Mouse (Mus musculus) fat pad, adult 2 months (tissue): ENCODE data around the gene E4f1.

Experiments used
- DNase-seq: peaks from one replicate; pipeline ENCODE4 v3.0.0-alpha.2; 2011; ENCODE audit warnings: low read depth, low spot score; ENCODE audit errors: extremely low read depth

Gene E4f1

DNA sequence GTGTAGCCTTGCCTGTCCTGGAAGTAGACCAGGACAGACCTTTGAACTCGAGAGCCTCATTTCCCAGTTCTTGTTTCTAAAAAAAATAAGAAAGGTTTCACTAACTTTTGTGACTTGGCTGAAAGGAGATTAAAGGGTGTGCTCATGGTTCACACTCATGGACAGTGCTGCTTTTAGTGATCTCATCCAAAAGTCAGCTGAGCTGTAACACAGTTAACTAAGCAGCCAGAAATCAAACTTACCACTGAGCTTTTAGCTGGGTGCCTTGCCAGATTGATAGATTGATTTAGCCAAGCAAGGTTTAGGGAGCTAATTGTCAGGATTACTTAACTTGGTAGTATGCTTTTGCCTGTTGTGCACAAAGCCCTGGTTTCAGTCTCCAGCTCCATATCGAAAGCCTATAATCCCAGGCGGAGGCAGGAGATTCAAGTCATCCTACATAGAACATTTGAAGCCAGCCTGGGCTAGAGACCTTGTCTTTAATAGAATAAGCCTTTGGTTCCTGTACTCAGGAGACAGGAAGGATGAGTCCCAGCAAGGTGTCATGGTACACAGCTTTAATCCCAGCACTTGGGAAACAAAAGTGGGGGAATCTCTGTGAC, 54.0 kb downstream of the E4f1 start:
- DNase-seq: peak; percentile 73

DNA sequence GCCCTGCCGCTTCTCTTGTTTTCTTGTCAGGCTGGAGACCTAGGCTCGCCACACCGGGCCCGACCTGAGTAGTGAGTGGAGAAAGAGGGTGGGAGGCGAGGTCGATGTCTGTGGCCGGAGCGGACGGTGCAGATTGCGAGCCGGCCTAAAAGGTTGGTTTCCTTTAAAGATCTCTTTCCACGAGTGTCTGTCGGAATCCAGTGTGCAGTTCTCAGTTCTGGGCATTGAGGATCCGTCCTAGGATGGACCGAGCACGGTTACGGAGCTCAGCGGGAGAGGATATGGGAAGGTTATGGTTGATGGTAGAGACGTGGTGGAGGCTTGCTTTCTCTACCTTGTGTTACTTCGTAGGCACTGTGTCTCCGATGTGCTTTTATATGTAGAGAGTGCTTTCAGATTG, 55.1 kb downstream of the E4f1 start:
- no peak for DNase-seq

DNA sequence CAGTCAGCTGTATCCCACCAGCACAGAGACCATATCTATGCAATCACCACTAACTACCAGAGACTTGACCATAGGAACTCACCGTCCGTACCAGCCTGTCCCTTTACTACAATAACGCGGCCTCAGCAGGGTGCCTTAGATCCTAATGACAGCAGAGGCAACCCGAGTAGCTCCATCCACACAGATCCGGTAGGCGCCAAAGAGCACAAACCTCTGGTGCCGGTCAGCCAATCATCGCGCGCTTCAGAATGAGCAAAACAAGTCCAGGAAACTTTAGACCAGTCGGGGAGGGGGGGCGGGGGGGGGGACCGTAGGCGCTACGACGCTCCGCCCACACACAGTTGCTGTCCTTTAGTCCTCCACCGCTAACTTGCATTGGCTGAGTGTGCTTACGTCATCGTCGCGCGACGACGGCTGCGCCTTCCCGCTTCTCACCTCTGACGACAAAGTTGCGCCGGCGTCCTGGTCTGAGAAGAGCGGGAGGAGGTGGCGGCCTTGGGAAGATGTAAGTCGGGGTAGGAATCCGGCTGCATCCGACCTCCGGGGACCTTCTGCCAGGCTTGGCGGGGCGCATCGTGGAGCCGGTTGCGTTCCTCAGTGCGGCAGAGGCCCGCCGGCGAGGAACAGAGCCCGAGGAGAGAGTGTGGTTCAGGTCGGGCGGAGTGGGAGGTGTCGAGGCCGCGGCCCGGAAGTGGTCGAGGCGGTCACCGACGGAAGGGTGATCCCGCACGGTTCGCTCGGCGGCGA, 55.7 kb downstream of the E4f1 start, which contains the start of gene Rnps1:
Gene Rnps1, plus strand, starts transcription at position 336 of the 747 bp plus-strand sequence.
- DNase-seq: peak; percentile 82

DNA sequence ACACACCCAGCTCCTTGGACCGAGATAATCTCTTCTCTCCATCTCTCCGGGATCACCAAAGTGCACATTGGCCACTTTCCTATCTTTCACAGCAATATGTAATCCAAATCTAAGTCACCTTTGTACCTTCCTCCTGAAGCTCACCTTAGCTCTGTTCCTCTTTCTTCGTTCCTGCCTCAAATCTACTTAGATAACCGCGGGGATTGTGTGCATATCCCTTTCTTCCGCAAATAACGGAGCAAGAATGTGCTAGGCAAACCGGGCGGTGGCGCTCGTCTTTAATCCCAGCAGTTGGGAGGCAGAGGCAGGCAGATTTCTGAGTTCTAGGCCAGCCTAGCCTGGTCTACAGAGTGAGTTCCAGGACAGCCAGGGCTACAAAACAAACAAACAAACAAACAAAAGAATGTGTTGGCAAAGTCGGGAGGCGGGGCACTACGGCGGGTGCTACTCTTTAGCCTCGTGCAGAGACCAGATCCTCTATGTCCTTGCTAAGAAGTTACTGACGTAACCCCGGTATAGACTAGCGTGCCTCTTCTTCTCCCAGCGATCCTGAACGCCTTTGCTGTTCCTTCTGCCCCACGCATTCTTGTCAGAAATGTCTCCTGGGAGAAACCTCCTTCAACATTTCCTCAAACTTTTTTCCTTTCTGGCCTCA, 56.4 kb downstream of the E4f1 start:
- no peak for DNase-seq

DNA sequence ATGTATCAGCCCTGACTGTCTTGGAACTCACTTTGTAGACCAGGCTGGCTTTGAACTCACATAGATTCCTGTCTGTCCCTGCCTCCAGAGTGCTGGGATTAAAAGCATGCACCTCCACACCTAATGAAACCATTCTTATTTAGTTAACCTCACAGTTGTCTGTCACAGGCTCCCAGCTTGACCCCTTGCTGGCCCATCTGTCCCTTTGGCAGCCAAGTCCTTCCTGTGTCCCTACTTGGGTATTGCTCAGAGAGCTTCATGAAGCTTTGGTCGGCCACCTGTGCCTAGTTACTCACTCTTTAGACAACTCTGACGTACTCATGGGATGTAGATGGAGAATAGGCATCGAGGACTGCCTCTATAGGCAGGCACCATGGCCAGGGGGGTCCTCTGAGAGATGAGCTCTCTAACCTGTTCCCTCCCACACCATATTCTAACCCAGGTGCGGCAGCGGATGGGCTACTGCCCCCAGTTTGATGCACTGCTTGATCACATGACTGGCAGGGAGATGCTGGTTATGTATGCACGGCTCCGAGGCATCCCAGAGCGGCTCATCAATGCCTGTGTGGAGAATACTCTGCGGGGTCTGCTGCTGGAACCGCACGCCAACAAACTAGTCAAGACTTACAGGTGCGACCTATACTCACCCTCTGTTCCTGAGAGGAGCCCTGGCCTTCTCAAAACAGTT, 62.9 kb downstream of the E4f1 start:
- no peak for DNase-seq

DNA sequence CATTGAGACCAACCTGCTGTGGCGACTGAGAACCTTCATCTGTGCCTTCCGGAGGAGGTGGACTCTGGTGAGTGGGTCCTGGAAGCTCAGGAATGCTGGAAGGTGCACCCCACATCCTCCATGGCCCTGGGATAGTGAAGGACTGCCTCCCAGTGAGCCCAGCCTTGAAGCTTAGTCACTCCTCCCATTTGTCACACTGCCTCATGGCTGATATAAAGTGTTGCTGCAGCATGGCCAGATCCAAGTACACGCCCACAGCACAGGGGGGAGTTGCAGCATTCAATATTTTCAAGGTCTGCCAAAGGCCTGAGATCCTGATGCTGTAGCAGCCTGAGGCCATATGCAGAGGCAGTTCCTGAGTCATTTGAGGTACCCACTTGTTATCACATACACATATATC, 67.7 kb downstream of the E4f1 start:
- DNase-seq: no peak

DNA sequence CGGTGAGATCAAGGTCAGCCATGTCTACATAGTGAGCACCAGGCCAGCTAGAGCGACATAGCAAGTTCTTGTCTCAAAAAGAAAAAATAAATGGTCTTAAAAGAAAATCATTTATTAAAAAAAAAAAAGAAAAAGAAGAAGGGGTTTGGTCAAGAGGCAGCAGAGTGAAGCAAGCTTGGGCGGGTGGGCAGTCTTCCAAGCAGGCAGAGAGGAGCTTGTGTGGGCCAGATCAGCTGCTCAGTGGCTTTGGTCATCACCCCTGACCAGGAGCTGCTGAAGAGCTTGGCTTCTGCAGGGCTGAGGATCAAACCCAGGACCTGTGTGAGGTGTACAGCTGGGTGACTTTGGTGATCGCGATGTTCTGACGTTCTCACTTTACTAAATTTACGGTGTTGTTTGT, 75.7 kb downstream of the E4f1 start:
- no peak for DNase-seq
